Mouse (Mus musculus) megakaryocyte, embryonic 14.5 days (primary cell): Measurements from ENCODE around the gene Rbks. TPM values are rescaled to one million over a fixed set of nuclear protein-coding genes. Genes with fewer than 3 reads are reported as not detected.

Experiments
- H3K27me3 ChIP-seq: replicated peaks from 2 replicates; pipeline ENCODE3; 2012; ENCODE audit warnings: inconsistent platforms
- H3K36me3 ChIP-seq: replicated peaks from 2 replicates; pipeline ENCODE3; 2012; ENCODE audit warnings: low read length, inconsistent platforms, mixed read lengths
- H3K4me1 ChIP-seq: 2 replicates; pipeline ENCODE4 v1.6.1; 2012; ENCODE audit warnings: inconsistent platforms
- H3K4me3 ChIP-seq: replicated peaks from 2 replicates; pipeline ENCODE3; 2012; ENCODE audit warnings: moderate library complexity, mild to moderate bottlenecking, inconsistent platforms
- H3K9me3 ChIP-seq: 2 replicates; pipeline ENCODE4 v1.6.1; 2012; ENCODE audit warnings: inconsistent platforms
- FLI1 ChIP-seq: IDR thresholded peaks from 2 replicates; pipeline ENCODE4 v1.6.1; 2012; ENCODE audit warnings: low read length, inconsistent platforms, mixed read lengths
- GATA1 ChIP-seq: IDR thresholded peaks from 3 replicates; pipeline ENCODE4 v1.6.1; 2012; ENCODE audit warnings: mixed read lengths, low read length, inconsistent platforms, borderline replicate concordance
- polyA plus RNA-seq: library from polyadenylated mRNA; stranded (reverse); fragments of >175 nt; gene quantifications from 2 replicates; pipeline ENCODE4 v1.2.3, GENCODE M21; 2012; ENCODE audit warnings: low replicate concordance; ENCODE audit not compliant: insufficient read depth

Gene Rbks
- polyA plus RNA-seq, 1 experiment = 7.9 TPM

DNA sequence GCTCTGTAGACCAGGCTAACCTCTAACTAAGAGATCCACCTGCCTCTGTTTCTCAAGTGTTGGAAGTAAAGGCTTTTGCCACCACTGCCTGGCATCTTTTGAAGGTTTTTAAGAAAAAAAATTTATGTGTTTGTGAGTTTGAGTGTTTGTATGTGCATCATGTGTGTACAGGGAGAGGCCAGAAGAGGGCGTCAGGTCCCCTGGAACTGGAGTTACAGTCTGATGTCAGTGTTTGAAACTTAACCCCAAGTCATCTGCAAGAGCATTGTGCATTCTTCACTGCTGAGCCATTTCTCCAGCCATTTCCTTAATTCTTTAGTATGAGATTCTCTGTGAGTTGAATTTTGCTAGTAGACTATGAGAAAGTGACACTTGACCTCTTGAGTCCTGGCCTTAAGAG is 12.0 kb upstream of the Rbks start:
- no peaks in the 10 kb centered on the region for H3K9me3 ChIP-seq

DNA sequence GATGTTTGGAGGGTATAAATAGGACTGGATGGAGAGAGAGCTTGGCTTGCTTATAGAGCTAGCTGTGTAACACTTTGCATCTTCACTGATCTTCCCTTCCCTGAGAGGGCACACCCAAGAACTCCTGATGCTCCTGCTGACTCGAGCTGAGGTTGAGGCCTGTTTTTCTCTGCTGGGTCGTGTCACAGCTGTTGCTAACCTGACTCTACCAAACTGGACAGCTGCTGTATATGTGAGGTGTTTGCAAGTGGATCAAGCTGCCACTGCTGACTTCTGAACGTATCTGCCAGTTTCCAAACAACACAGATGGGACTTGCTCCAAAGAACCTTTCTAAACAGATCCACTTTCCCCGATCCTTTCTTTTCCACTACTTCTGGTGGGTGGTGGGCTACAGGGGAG is 9.4 kb upstream of the Rbks start:
- Histone ChIP-seq H3K36me3 (peaks cover 86% of the 10 kb centered on the region), H3K27me3 (no peaks in the 10 kb centered on the region), H3K4me1 (peaks cover 31% of the 10 kb centered on the region), H3K9me3 (no peaks in the 10 kb centered on the region), H3K4me3 (no peak overlapping the region)
- no peak for TF ChIP-seq FLI1
- TF ChIP-seq GATA1 = no peak

More for the DNA sequence above, 12.0 kb upstream of the Rbks start:
- Histone ChIP-seq H3K36me3 (peaks cover 61% of the 10 kb centered on the region), H3K4me1 (peaks cover 53% of the 10 kb centered on the region), H3K27me3 (no peaks in the 10 kb centered on the region), H3K4me3 (no peak overlapping the region)
- TF ChIP-seq FLI1 = no peak
- TF ChIP-seq GATA1 = no peak

DNA sequence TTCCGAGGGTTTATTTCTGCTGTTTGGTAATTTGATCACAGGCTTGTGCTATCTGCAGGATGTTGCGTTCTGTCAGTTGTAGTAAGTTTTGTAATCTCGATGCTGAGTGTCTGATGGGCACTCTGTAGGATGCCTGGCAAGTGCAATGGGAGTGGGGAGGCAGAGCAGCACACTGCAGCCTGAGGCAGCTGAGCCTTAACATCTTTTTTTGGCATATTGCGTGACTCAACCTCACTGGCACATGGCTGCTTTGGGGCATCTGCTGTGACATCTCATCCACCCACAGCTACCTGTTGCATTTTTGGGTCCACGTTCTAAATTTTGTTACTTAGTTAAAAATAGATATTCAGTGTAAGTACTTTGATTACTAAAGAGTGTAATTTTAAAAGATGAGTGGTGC is 7.5 kb upstream of the Rbks start:
- no peaks in the 10 kb centered on the region for H3K9me3 ChIP-seq
- H3K27me3 ChIP-seq = no peaks in the 10 kb centered on the region
- TF ChIP-seq GATA1 (no peak), FLI1 (no peak)
- peaks cover 78% of the 10 kb centered on the region for H3K36me3 ChIP-seq
- peak overlapping the region; percentile 7 for H3K4me3 ChIP-seq
- peaks cover 31% of the 10 kb centered on the region for H3K4me1 ChIP-seq

DNA sequence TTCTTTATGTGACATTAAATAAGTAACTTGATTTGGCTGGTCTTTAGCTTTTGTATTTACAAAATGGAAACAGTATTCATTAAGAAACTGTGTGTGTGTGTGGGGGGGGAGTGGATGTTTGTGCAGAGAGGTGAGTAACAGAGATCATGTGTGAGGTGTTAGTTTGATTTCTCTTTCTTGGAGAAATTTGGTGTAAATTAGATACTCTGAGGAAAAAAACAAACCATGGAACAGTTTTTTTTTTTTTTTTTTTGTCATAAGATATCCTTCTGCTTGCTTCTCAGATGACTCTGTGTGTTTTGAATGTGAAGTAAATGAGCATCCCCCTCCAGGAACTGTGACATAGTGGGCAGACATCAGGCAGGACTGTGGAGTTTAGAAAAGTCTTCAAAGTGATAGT is 2.0 kb upstream of the Rbks start:
- TF ChIP-seq GATA1 (no peak), FLI1 (no peak)
- Histone ChIP-seq H3K9me3 (no peaks in the 10 kb centered on the region), H3K36me3 (peaks cover 42% of the 10 kb centered on the region), H3K27me3 (no peaks in the 10 kb centered on the region), H3K4me1 (peaks cover 34% of the 10 kb centered on the region), H3K4me3 (peak overlapping the region; percentile 23)

DNA sequence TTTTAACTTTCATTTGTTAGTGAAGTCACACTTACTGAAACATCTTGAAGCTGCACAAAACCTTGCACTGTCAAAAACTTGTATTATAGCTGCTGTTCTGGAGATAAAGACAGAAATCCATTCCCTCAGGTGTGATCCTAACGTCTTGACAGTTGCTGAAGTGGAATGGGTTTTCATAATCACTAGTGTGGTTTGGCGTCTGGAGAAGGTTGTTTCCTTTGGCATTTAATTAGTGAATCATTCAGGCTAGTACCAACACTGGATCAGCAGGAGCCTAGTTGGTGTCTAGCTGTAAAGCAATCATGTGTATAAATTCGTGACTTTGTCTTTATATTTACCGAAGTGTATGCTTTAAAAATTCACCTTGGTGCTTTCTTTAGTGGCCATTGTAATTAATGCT is 1.5 kb upstream of the Rbks start:
- no peak for TF ChIP-seq FLI1
- TF ChIP-seq GATA1 = no peak
- Histone ChIP-seq H3K4me1 (peaks cover 33% of the 10 kb centered on the region), H3K4me3 (peak overlapping the region; percentile 99)

DNA sequence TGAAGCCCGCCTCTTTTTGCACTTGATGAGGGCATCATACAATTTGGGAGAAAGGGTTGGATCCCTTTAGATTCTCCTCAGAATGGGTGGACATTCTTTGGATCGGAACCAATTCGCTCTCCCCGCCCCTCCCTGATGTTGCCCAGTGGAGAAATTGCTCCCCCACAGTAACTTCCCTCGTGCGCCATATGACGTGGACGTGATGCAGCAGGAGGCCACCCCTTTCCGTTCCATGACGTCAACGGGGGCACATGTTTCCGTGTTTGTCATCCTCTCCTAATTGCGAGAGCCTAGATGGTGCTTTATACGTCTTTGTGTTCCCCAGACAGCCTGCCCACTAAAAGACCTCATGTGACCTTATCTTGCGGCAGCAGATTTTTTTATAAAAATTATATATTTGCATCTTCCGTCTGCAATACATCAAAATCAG is 885 bp upstream of the Rbks start:
- Histone ChIP-seq H3K27me3 (no peaks in the 10 kb centered on the region), H3K4me3 (peak overlapping the region; percentile 99), H3K4me1 (peaks cover 31% of the 10 kb centered on the region), H3K9me3 (no peaks in the 10 kb centered on the region), H3K36me3 (peaks cover 34% of the 10 kb centered on the region)
- TF ChIP-seq GATA1 (peak; percentile 70; the same call in 1 of the 3 replicates), FLI1 (no peak)

More for the DNA sequence above, 1.5 kb upstream of the Rbks start:
- H3K36me3 ChIP-seq = peaks cover 38% of the 10 kb centered on the region
- no peaks in the 10 kb centered on the region for H3K9me3 ChIP-seq
- no peaks in the 10 kb centered on the region for H3K27me3 ChIP-seq

DNA sequence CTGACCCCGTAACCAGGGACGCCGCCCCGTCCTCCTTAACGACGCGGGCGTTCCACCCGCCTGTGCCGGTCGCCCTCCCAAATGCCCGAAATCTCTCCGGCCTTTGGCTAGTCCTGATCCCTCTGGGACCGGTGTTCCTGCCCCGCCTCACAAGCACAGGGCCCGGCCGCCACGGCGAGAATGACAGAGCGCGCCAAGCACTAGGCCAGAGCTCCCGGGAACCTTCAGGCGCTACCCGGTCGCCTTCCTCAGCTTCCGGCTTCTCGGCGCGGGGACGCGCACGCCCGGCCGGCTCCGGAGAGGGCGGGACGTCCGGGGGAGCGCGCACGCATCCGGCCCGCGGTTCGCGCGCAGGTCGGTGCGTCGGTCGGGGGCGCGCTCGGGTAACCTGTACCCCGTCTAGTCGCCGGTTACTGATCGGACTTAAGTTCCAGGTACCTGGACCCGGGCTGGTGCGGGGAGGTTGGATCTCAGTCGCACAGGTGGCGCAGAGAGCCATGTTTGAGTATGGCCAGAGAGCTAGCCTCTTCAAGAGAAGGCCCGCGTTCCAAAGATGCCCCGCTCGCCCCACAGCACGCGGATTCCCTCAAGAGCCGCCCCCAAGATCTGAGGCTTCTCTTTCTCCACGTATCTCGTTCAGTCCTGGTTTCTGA is 343 bp upstream of the Rbks start, which contains the start of gene Babam2:
Gene Babam2, plus strand, starts transcription at position 41 of the 653 bp plus-strand sequence.
- Histone ChIP-seq H3K4me3 (peak within 1 kb of the TSS; percentile 99), H3K36me3 (peaks cover 28% of the 10 kb centered on the region), H3K9me3 (no peaks in the 10 kb centered on the region), H3K4me1 (peaks cover 31% of the 10 kb centered on the region), H3K27me3 (no peaks in the 10 kb centered on the region)
- TF ChIP-seq GATA1 (no peak), FLI1 (peak; percentile 67)

DNA sequence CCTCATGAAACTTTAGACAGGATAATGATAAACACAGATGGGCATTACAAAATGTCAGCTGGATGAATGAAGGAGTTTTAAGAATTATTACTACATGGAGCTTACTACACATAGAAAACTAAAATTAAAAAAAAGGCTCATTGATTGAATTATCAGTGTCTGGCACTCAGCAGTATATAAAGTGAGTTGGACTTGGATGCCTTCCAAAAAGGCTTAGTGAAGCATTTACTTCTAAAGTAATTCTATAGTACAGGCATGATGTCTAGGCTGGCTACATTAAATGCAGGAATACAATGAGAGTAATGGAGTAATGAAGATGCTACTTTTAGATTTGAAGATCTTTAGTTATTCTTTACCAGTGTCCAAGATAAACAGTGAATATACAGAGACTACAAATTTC is 4.2 kb downstream of the Rbks start:
- Histone ChIP-seq H3K4me1 (peaks cover 17% of the 10 kb centered on the region), H3K36me3 (peaks cover 24% of the 10 kb centered on the region), H3K4me3 (no peak overlapping the region), H3K9me3 (no peaks in the 10 kb centered on the region), H3K27me3 (no peaks in the 10 kb centered on the region)
- TF ChIP-seq GATA1 = no peak
- no peak for TF ChIP-seq FLI1

DNA sequence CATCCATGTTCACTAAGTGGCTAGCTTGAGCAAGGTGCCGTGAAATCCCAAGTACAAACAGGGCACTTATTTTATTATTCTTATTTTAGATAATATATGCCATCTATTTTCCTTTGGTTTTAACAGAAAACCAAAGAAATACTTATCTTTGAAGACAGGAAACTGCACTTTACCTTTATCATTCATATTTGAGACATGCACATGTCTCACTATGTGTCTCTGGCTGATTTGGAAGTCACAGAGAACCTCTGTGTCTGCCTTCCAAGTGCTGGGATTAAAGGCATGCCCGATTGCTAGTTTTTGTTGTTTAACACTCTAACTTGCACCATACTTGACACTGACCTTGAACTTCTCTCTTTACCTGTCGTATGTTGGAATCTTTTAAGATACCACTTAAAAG is 9.5 kb downstream of the Rbks start:
- Histone ChIP-seq H3K4me3 (no peak overlapping the region), H3K9me3 (no peaks in the 10 kb centered on the region), H3K4me1 (peaks cover 42% of the 10 kb centered on the region), H3K27me3 (no peaks in the 10 kb centered on the region), H3K36me3 (peaks cover 18% of the 10 kb centered on the region)
- TF ChIP-seq FLI1 (no peak), GATA1 (no peak)

DNA sequence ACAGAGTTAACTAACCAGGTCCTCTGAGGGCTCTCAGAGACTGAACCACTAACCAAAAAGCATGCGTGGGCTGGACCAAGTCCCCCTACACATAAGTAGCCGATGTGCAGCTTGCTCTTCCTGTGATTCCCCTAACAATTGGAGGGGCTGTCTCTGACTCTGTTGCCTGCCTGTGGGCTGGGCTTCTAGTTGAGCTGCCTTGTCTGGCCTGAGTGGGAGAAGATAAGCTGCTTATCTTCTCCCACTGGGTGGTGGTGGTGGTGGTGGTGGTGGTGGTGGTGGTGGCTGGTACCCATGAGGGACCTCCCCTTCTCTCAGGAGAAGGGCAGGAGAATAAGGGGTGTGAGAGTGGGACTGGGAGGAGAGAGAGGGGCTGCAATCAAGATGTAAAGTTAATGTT is 11.4 kb downstream of the Rbks start:
- Histone ChIP-seq H3K4me3 (peak overlapping the region; percentile 64), H3K36me3 (peaks cover 25% of the 10 kb centered on the region), H3K4me1 (peaks cover 48% of the 10 kb centered on the region), H3K9me3 (no peaks in the 10 kb centered on the region), H3K27me3 (no peaks in the 10 kb centered on the region)
- TF ChIP-seq GATA1 (no peak), FLI1 (no peak)

DNA sequence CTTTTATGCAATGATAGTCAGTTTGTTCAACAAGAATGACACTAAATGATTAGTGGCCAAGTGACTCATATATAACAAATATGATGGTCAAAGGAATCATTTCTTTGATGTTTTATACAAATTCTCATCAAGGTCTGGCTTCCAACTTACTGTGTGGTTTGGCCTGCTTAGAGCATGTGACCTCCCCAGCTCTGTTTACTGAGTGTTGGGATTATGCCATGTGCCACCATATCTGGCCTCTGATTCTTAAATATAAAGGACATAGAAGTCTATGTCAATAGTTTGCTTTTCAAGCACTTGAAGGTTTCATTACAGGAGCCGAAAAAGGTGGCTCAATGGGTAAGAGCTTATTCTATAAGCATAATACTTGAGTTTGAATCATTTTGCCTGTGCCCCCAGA is 15.1 kb downstream of the Rbks start:
- TF ChIP-seq FLI1 (no peak), GATA1 (no peak)
- peaks cover 10% of the 10 kb centered on the region for H3K9me3 ChIP-seq
- peaks cover 33% of the 10 kb centered on the region for H3K4me1 ChIP-seq
- H3K27me3 ChIP-seq = no peaks in the 10 kb centered on the region
- no peak overlapping the region for H3K4me3 ChIP-seq
- peaks cover 47% of the 10 kb centered on the region for H3K36me3 ChIP-seq

DNA sequence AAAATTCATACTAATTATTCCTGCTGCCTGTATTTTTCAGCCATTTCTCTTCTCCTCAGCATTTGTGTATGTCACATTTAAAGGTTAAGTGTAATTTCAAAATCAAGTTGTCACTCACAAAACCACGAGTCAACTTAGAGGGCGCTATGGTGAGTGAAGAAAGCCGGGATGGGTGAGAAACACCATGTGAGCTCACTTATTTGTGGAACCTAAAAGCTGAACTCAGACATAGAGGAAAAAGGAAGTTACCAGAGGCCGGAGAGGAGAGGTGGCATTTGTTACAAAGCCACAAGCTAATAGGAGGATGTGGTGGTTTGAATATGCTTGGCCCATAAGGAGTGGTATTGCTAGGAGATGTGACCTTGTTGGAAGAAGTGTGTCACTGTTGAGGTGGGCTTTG is 17.2 kb downstream of the Rbks start:
- Histone ChIP-seq H3K4me3 (no peak overlapping the region), H3K4me1 (peaks cover 20% of the 10 kb centered on the region), H3K9me3 (peaks cover 10% of the 10 kb centered on the region), H3K36me3 (peaks cover 61% of the 10 kb centered on the region), H3K27me3 (no peaks in the 10 kb centered on the region)
- no peak for TF ChIP-seq FLI1
- no peak for TF ChIP-seq GATA1
